Mouse (Mus musculus) T-helper 1 cell (primary cell): ENCODE data around the gene Pard3b.

Source experiments
- in situ Hi-C: fragments of 300-600 bp; cut with MboI, MseI; formaldehyde crosslinking; loops from one replicate; pipeline ENCODE4 v1.15.1; 2025; ENCODE audit warnings: high pct_unique_total_duplicates

The Pard3b gene

DNA sequence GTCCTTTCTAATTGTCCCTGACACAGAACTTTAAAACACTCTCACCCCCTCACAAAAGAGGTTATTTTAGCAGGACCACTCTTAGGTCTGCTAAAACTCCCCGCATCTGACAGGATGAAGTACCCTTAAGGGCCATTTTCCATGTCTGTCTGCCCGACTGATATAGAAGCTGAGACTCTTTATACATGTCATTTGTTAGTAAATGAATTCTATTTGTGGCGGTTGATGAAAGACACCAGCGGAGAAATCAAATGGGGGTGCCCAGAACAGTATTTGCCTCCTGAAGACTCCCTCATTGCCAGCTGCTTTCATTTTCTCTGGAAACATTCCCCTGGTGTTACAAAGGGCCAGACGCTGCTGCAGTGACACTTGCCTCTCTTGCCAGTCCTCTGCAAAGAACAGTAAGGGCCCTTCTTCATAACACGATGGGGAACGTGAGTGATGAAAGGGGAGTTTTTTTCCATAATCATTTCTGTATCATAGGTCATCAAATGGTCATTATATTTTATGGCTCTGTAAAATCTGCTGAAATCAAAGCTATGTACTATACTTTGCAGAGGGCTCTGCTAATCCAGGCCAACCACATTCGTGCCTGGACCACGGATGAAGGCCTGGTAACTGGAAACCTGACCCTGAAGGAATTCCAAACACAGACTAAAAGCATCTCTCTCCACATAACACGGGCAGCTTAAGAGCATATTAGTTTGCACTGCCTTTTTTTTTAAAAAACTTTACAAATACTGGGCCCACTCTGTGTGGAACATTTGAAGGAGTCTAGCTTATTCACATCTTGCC, 993.1 kb downstream of the Pard3b start:
- in situ Hi-C loops: no loop called here

DNA sequence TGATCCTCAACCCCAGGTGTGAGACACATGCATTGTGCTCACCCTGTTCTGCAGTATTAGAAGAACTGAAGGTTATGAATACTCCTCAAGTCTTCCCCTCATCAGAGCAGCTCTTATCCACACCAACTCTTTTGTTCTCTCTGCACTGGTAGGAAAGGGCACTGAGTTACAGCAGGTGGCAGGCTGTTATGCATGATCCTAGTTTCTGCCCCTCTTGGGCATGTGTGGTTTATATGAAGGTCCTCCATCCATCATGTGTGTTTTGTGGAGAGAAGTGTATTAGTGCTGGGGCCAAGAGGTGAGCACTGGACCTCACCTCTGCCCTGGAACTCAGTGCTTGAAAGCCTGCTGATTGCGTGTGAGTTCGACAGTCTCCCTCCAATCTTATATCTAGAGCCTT, 994.3 kb downstream of the Pard3b start:
- in situ Hi-C loops: no loop called here

DNA sequence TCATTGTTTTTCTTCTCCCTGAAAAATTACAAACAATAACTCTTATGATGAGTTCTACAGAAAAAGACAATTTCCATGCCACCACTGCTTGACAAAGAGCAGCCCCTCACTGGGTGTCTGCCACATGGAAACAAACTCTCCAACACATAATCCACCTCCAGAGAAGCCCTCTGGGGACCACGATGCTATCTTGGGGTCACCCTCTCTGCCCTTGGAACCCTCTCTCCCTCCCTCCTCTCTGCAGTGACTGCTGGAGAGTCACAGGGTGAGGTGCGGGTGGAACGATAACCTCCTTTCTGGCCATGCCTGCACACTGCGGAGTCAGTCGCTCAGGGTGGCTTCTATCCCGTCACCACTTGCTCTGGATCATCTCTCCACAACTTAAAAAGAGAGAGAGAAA, 996.6 kb downstream of the Pard3b start:
- in situ Hi-C loops: no loop called here

DNA sequence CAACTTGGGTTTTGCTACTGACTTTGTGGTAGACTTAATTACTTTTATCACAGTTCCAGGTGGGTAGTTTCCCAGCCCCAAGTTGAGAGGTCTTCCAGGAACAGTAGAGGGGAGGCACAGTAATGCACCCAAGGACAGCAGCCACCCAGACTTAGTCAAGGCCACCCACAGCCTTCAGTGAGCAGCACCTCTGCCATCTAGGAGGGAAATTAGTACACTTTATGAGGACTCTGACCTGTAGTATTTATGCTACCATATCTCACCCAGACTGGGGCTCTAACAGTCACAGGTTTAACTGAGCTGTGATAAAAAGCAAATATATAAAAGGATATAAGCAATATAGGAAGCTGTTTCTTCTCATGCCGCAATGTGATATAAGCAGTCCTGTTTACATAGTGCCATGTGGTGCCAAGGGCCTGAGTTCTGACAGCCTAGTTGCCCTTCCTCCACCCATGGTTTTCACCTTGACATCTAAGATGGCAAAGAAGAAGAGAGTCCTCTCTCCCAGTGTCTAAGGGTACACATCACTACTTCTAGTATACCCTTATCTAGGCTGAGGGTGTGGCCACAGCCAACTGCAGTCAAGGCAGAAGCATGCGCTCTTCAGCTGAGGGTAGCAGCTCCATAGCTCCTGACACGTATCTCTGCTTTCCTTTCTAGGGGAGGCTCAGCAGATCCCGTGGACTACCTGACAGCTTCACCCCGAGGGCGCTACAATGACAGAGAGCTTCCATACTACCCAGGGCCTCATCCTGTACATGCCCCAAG, 998.5 kb downstream of the Pard3b start:
- in situ Hi-C loops: no loop called here

DNA sequence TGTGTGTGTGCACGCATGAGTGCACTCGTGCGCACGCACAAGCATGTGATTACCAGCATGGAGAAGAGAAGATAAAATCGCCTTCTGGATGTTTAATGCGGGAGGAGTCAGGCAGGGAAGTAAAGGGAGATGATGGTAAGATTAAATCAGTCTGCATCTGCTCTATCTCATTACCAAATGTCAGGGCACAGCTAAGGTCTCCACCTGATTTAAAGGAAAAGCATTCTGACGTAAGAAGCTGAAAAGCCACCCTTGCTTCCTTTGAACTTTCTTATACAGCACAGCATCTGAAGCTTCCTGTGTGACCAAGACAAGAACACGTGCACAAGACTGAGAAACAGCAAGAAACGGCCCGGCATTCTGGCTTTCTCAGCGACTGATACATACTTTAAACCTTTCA, 1000.4 kb downstream of the Pard3b start:
- in situ Hi-C loops: no loop called here

DNA sequence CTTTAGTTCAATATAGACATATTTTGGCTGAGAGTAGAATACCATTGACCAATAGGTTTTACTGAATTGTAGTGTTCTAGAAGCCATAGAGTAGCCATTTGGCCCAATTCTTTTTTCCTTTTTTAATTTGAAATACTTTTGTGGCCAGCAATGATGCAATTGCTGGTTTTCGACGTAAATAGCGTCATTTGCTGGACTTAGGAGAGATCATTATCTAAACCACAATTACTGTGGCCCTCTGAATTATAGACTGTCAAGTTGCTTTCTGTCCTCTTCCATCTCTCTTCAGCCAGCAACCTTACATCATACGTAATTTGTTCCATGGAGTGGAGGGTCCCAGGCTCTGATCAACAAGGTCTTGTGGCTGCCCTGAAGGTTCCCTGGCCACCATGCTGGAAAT, 1000.8 kb downstream of the Pard3b start:
- in situ Hi-C loops: no loop called here

DNA sequence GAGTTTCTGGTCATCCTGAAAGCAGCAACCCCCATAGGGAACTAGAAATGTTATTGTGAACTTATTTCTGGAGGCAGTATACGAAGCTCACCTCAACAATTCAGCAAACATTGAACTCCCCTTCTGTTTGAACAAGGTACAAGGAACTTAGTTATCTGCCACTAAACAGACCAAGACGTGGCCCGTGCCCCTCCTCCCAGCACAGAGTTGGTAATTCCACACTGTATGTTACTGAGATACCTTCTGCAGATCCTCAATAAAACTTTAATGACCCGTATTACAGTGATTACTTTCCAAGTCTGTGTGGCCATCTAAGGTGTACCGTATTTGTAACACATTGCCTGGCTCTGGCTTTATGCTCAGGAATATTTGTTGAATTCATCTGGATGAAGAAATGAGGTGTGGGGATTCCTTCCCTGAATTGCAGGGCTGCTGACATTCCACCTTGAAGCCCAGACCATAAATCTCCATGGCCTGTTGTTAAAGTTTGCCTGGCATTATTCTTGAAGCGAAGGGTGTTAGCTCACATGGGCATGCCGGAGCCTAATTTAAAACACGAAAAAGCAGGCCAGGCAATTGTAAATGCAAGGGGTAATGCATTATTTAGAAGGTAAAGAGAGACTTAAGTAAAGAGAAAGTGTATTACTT, 1006.1 kb downstream of the Pard3b start:
- in situ Hi-C loops: no loop called here

DNA sequence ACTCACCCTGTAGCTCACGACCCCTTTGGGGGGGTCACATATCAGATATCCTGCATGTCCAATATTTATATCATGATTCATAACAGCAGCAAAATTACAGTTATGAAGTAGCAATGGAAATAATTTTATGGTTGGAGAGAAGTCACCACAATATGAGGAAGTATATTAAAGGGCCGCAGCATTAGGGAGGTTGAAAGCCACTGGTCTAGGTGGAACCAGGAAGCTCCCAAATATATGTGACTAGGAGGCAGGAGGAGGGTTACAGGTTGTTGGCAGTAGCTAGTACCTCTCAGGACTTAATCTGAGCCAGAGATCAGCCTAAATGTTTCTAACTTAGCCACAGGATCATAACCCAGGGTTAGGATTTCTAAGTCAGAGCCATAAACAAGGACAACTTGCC, 1008.2 kb downstream of the Pard3b start:
- in situ Hi-C loops: no loop called here

DNA sequence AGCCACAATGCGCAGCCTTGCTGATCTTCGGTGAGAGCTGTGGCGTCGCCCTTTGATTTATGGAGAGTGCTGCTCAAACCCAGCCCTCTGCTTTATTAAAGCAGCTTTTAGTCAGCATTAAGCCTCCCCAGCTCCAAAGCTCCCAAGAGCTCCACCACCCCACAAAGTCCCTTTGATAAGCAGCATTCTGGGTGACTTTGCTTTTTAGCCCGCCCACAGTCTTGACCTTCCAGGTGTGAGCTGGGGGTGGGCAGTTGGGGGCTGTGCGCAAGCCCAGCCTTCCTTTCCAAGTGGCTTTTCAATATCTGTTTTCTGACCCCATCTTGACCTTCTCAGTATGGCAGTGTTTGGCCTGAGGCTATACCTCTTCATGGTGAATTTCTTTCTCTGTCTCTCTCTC, 1009.5 kb downstream of the Pard3b start:
- in situ Hi-C loops: no loop called here

DNA sequence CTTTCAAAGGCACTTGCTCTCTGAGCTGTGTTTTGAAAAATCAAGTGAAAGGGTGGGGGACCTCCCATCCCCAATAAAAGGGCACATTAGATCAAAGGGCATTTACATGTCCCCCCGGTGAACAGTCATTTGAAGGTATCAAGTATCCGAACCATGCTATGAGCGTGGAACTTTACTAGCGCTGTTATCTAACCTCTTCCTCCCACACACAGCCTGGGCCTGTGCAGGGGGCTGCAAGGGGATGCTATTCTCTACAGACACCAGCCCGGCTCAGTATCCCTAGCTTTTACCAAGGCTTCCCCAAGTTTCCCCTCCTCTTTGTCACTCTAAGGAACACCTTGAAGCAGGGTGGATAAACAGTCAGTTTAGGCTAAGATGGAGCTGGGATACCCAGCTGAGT, 1010.0 kb downstream of the Pard3b start:
- in situ Hi-C loops: no loop called here

DNA sequence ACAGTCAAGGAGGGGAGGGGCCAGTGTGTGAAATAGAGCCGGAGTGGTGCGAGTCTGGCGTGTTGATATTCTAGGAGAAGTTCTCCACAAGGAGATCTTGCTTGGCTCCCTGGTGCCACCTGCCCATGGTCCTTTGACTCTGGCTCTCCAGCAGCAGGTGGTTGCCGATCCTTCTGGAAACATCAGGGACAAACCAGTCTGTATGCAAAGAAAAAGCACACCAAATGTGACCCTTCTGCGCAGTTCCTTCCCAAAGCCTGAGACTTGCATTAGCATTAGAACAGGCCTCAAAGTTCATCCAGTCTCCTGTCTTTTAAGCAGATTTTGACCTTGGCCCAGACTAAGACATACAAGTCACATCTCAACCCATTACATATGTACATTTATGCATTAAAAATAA, 1011.9 kb downstream of the Pard3b start:
- in situ Hi-C loops: no loop called here

DNA sequence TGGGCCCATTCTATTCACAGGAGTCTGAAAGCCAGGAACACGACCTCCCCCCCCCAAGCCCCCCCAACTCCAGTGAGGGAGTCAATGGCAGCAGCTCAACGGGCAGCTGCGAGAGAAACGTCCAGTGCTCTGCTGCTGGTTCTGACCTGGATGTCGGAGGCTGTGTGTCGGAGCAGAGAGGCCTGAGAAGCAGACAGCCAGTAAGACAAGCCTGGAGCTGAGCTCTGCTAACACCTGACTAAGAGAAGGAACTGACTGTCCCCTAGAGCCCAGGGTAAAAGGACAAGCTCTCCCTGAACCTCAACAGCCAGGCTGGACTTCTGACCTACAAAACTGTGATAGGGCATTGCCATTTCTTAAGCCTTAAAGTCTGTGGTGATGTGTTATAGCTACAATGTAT, 1015.8 kb downstream of the Pard3b start:
- in situ Hi-C loops: no loop called here

DNA sequence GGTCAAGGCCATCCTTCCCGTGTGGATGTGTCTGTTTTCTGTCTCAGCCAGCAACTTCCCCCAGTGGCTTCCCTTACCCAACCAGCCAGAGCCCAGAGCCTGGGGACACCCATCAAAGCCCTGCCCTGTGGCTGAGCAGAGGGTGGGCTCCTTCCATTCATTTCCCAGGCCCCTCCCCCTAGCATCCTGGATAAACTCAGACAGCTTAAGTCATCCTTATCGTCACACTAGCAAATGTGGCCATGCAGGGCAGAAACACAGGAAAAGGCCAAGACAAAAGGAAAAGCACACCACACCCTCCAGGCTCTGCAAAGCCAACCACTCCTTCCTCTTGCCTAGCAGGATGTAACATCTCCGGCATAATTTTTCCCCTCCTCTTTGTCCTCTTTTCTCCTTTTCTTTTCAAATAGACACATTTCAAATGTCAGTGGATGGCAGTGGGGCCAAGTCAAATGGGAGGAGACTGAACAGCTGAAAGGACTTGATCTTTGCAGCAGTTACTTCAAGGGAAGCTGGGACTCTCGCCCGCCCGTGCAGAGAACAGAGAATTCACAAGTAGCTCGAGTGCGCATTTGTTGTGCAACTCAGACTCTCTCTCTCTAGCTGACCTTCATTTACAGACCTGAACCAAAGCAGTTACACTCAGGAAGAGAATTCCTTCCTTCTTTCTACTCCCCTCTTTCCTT, 1026.5 kb downstream of the Pard3b start:
- in situ Hi-C loops: no loop called here

DNA sequence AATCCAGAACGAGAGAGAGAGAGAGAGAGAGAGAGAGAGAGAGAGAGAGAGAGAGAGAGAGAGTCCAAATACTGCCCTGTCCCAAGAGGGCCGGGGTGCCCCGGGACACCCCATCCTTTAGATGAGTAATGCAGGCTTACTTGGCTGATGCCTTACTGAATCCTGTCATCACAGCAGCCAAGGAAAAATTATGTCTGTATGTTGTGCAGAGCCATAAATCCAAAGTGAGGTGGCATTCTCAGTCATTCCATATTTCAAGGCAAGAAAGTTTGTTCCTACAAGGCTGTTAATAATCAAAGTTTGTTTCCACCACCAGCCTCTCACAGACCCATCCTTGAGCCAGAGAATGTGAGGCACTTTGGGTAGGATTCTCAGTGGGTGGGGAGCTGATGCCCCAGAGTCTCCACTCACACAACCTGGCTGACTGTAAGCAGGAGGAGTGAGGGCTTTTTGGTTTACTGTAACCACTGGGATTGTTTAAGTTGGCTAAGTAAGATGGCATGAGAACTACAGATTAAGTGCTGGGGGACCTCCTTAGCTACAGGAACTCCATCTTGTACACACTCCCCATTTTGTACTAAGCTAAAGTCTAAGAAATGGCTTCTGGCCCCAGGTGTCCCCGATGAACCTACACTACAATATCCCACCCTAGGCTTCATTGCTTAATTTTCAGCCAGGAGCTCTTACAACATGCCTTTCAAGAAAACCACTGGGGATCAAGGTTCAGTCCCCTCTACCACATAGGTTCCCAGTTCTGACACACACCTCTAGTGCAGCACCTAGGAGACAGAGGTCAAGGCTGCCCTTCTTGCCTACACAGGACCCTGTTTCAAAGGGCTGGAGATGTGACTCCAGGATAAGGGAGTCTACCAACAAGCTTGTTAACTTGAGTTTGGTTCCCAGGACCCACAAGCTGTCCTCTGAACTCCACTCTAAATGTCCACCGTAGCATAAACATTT, 1027.4 kb downstream of the Pard3b start:
- in situ Hi-C loops: no loop called here

DNA sequence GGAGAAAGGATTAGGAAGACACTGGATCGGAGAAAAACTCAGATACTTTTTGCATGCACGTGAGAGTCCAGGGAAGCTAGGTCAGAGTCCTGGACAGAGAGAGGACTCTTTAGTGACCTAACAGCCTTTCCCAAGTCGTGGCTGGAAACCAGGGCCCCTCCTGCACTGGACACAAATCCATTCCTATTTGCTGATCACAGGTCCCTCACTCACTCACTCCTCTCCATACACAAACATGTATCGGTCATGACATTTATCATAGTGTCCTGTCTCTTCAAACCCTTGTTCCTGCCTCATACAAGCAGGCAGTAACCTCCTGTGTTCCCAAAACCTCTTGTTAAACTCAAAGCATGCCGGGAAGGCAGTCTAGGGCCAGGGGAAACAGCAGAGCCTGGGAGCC, 1028.2 kb downstream of the Pard3b start:
- in situ Hi-C loops: no loop called here

DNA sequence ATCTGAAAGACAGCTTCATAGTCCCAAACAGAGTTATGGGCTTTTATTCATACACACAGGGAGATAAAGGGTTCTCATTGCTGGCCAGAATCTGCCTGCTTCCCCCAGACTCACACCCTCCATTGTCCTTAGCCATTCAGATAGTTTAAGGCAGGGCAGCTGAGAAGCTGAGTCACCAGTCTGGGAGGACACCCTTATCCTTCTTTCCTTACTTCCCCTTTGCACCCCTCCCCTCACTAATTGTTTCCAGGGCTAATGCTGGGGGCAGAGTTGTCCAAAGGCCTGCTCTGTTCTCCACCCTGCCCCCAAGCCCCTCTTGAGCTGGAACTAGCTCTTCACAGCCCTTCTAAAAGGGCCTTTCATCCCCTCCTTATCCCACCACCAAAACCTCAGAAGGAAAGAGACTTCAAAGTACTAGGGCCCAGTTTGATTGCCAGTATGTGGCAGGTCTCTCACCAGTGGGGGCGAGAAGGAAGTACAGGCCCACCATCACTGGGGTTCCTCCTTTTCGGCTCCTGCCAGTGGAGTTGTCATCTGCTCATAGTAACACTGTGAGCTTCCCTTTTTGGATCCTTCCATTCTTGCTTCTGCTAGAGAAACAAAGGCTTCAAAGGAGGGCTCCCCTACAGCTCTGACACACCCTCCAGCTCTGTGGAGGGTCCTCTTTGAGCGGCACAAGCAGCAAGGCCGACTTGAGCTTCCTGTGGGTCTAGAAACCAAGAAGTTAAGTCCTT, 1040.2 kb downstream of the Pard3b start:
- in situ Hi-C loops: no loop called here

DNA sequence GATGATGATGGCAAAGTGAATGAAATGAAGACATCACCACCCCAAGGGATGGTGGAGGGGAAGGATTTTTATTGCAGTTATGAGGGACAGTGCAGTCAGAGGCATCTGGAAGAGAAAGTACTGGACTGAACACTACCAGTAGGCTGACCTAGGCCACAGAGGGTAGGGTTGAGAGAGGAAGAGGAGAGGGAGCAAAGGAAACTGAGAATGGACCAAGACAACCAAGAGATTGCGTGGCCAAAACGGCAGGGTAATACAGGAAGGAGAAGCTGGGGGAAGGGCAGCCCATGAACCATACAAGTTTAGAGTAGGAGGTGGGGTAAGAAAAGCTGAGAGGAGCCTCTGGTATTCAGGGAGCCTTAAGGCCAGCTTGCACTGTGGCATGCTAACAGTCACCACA, 1040.8 kb downstream of the Pard3b start:
- in situ Hi-C loops: no loop called here

DNA sequence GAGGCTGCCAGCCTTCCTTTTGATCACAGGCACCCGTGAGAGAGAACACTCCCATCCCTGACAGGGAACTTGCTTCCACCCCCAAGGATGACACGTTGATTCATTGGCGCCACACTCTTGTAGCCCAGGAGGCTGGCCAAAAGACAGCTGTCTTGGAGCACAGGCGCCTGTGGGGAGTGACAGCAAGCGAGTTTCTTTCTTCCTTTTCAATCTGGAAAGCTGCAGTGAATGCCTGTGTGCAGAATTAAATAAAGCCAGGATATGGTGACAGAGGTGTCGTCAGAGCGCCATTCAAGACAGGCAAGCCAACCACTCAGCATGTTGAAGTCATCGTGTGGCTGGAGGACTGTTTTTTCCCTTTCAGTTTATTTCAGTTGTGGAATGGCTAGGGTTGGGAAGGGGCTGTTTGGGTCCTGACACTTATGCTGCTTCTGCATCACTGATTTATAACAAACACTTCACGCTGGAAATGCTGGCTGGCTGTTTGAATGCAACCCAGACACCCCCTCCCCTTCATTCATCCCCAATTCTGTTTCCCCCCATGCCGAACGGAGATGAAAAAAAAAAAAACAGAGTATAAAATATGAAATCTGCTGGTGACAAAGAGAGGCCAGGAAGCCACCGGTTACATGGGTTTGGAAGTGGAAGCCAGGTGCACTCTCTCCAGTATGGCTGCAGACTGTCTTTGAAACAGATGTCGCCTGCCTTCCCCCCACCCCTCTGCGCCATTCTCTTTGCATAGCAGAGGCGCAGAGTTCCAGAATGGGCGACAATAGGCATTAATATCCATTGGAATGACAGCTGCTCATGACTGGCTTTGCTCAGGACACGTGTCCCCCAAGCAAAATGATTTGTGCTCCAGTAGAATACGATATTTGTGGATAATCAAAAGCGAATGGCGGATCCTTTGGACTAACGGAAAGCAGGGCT, 1044.1 kb downstream of the Pard3b start:
- in situ Hi-C loops: no loop called here

DNA sequence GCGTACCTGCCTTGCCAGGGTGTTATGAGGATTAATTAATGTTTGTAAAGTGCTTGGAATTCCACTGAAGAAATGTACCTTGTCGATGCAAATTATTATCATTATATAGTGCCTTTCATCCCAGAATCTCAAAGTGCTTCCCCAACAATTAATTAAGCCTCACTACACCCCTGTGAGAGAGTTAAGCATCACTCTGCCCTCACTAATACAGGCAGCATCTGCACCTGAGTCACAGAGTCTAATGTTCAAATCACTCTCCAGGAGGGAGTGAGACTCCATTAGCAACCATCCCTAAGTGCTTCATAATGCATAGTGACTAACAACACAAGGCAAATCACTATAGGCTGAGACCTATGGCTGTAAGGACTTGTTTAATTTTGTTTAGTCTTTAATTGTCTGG, 1044.9 kb downstream of the Pard3b start:
- in situ Hi-C loops: no loop called here
